Mouse (Mus musculus): ENCODE measurements around the gene Rab44.

DNA sequence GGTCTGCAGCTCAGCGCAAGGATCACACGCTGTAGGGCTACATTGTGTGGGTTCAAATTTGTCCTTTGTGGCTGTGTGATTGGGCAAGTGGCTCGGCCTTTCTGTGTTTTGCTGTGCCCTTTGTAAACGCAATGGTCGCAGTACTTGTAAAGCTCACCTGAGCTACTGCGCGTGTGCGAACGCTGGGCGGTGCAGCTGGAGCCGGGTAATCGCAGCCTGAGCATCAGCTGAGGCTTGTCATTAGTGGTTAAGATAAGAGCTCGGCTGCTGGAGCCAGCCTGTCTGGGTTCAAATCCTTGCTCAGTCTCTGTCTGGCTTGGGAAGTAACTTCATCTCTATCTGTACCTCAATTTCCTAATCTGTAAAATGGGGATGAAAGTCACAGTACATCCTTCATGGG lies 39.9 kb upstream of the Rab44 start:
- TF ChIP-seq CTCF (IDR thresholded peaks at IDR 0.05; ENCODE audit: borderline replicate concordance, insufficient read depth, low read depth, low read length) (no peak), POLR2A (IDR thresholded peaks at IDR 0.05; ENCODE audit: borderline replicate concordance, insufficient read depth, low read length) (no peak)

Measured in cerebellum, adult 2 months (tissue).